Mouse (Mus musculus) midbrain, postnatal 0 days (tissue): ENCODE measurements at regions not wholly inside any gene's neighbourhood (a gene's known extent, or its start where the extent isn't known, plus 50 kb on each side); places are given as distances from the start of the nearest gene placed in this dataset.
"Not testable (repeated sequence)": the region's sequence is repeated elsewhere in the genome, so short reads cannot be mapped to it uniquely, and the experiment has no call there.

Experiments used
- ATAC-seq: fragments of 200-750 bp; cut with Nextera tagmentation; 2 replicates; pipeline ENCODE4 v1.8.0; 2017; ENCODE audit warnings: moderate number of reproducible peaks, mild to moderate bottlenecking, moderate TSS enrichment, moderate library complexity; ENCODE audit not compliant: low FRiP score
- DNase-seq: peaks from one replicate; pipeline ENCODE4 v3.0.0-alpha.2; 2015; ENCODE audit warnings: low spot score
- H3K27ac ChIP-seq: fragments of 300-500 bp; sonication (generic); 2 replicates; pipeline ENCODE4 v1.5.1; 2014; ENCODE audit warnings: low read depth, mild to moderate bottlenecking, low read length, mixed read lengths
- H3K27me3 ChIP-seq: fragments of 300-500 bp; sonication (generic); 2 replicates; pipeline ENCODE4 v1.6.1; 2014; ENCODE audit warnings: low read length, control low read depth, mixed read lengths; ENCODE audit not compliant: insufficient read depth
- H3K36me3 ChIP-seq: fragments of 300-500 bp; sonication (generic); 2 replicates; pipeline ENCODE4 v1.6.1; 2014; ENCODE audit warnings: low read length, control low read depth, mixed read lengths; ENCODE audit not compliant: insufficient read depth
- H3K4me1 ChIP-seq: fragments of 300-500 bp; sonication (generic); 2 replicates; pipeline ENCODE4 v1.6.1; 2014; ENCODE audit warnings: mild to moderate bottlenecking, control low read depth, antibody characterized with exemption, low read length, mixed read lengths; ENCODE audit not compliant: insufficient read depth
- H3K4me2 ChIP-seq: fragments of 300-500 bp; sonication (generic); 2 replicates; pipeline ENCODE4 v1.6.1; 2014; ENCODE audit warnings: low read depth, mild to moderate bottlenecking, low read length, mixed read lengths; ENCODE audit not compliant: poor library complexity, severe bottlenecking
- H3K4me3 ChIP-seq: fragments of 300-500 bp; sonication (generic); 2 replicates; pipeline ENCODE4 v1.5.1; 2014; ENCODE audit warnings: low read depth, mild to moderate bottlenecking, low read length, moderate library complexity
- H3K9ac ChIP-seq: fragments of 300-500 bp; sonication (generic); replicated peaks from 2 replicates; pipeline ENCODE4 v1.6.1; 2014; ENCODE audit warnings: mild to moderate bottlenecking, low read length, moderate library complexity, mixed read lengths; ENCODE audit not compliant: poor library complexity, severe bottlenecking
- H3K9me3 ChIP-seq: fragments of 300-500 bp; sonication (generic); 2 replicates; pipeline ENCODE4 v1.6.1; 2016; ENCODE audit warnings: low read length, control low read depth
- CTCF ChIP-seq: IDR thresholded peaks from 2 replicates; pipeline ENCODE4 v1.5.1; 2016; ENCODE audit warnings: antibody characterized with exemption, mild to moderate bottlenecking
- whole genome bisulfite sequencing: fragments of 180-500 bp; shearing (Covaris S2); extraction: QIAGEN DNeasy Blood & Tissue Kit; methylation state at CpG from one replicate; pipeline ENCODE4 v1.1.7; 2014; 5-methylcytosine and 5-hydroxymethylcytosine counted together

GRCm38 (mm10) chr15:9954941-9955340 is 206.3 kb upstream of the Spef2 start:
- no peak for TF ChIP-seq CTCF

GRCm38 (mm10) chr15:9974999-9975398 is 202.0 kb upstream of the Prlr start:
- H3K4me3 ChIP-seq, result no peak overlapping the region
- ATAC-seq, result no peak
- no peak overlapping the region for H3K4me2 ChIP-seq
- H3K9ac ChIP-seq, result no peak overlapping the region
- WGBS, result 80% methylated on average over 4 of the region's 4 CpGs
- no peak overlapping the region for H3K27ac ChIP-seq
- DNase-seq, result no peak
- H3K9me3 ChIP-seq, result no peaks in the 10 kb centered on the region
- no peaks in the 10 kb centered on the region for H3K4me1 ChIP-seq
- no peaks in the 10 kb centered on the region for H3K27me3 ChIP-seq
- no peaks in the 10 kb centered on the region for H3K36me3 ChIP-seq
- no peak for TF ChIP-seq CTCF

More at GRCm38 (mm10) chr15:9954941-9955340, 206.3 kb upstream of the Spef2 start:
- Histone ChIP-seq H3K36me3 (no peaks in the 10 kb centered on the region), H3K4me2 (no peak overlapping the region), H3K27ac (no peak overlapping the region), H3K27me3 (no peaks in the 10 kb centered on the region), H3K9me3 (no peaks in the 10 kb centered on the region), H3K4me3 (no peak overlapping the region), H3K9ac (no peak overlapping the region), H3K4me1 (no peaks in the 10 kb centered on the region)
- ATAC-seq, result no peak
- DNase-seq, result no peak
- WGBS, result 78% methylated on average over 2 of the region's 2 CpGs

GRCm38 (mm10) chr15:10011289-10012234 is 165.5 kb upstream of the Prlr start:
- Histone ChIP-seq H3K4me1 (peaks cover 6% of the 10 kb centered on the region; the same call in 1 of the 2 replicates), H3K9me3 (no peaks in the 10 kb centered on the region), H3K36me3 (no peaks in the 10 kb centered on the region), H3K4me3 (no peak overlapping the region), H3K27ac (peak overlapping the region; percentile 4; the same call in 1 of the 2 replicates), H3K27me3 (no peaks in the 10 kb centered on the region), H3K4me2 (no peak overlapping the region), H3K9ac (no peak overlapping the region)
- peak; percentile 90 for DNase-seq
- ATAC-seq, result peak; percentile 98
- TF ChIP-seq CTCF, result no peak
- 20% methylated on average over 7 of the region's 7 CpGs for WGBS

- H3K9me3 ChIP-seq, result no peaks in the 10 kb centered on the region
- no peak for TF ChIP-seq CTCF
- H3K27me3 ChIP-seq, result no peaks in the 10 kb centered on the region
Measured at GRCm38 (mm10) chr15:10017216-10017615, 159.8 kb upstream of the Prlr start.

GRCm38 (mm10) chr15:10029902-10030301 is 147.1 kb upstream of the Prlr start:
- Histone ChIP-seq H3K27ac (no peak overlapping the region), H3K36me3 (no peaks in the 10 kb centered on the region), H3K4me2 (no peak overlapping the region), H3K4me1 (no peaks in the 10 kb centered on the region), H3K27me3 (no peaks in the 10 kb centered on the region), H3K9me3 (no peaks in the 10 kb centered on the region), H3K4me3 (no peak overlapping the region), H3K9ac (no peak overlapping the region)
- TF ChIP-seq CTCF, result no peak
- 82% methylated on average over 4 of the region's 4 CpGs for WGBS
- DNase-seq (no peak), ATAC-seq (0 out of 2 replicates have a peak, but pooled peaks have one; percentile 34)

More at GRCm38 (mm10) chr15:10017216-10017615, 159.8 kb upstream of the Prlr start:
- Histone ChIP-seq H3K9ac (no peak overlapping the region), H3K4me2 (no peak overlapping the region), H3K27ac (no peak overlapping the region), H3K36me3 (no peaks in the 10 kb centered on the region), H3K4me1 (peaks cover under 1% of the 10 kb centered on the region; the same call in 1 of the 2 replicates), H3K4me3 (no peak overlapping the region)
- DNase-seq (no peak), ATAC-seq (no peak)

GRCm38 (mm10) chr15:10035561-10035960 is 141.5 kb upstream of the Prlr start:
- no peaks in the 10 kb centered on the region for H3K36me3 ChIP-seq
- no peak overlapping the region for H3K4me3 ChIP-seq
- no peaks in the 10 kb centered on the region for H3K27me3 ChIP-seq
- TF ChIP-seq CTCF, result no peak
- H3K4me2 ChIP-seq, result no peak overlapping the region
- H3K4me1 ChIP-seq, result no peaks in the 10 kb centered on the region
- 71% methylated on average over 1 of the region's 1 CpGs for WGBS
- ATAC-seq, result no peak
- H3K27ac ChIP-seq, result no peak overlapping the region
- DNase-seq, result no peak
- no peaks in the 10 kb centered on the region for H3K9me3 ChIP-seq
- H3K9ac ChIP-seq, result no peak overlapping the region

- not testable (repeated sequence) for H3K9ac ChIP-seq, H3K9me3 ChIP-seq, H3K36me3 ChIP-seq, H3K4me1 ChIP-seq, DNase-seq, ATAC-seq, H3K27me3 ChIP-seq, H3K4me3 ChIP-seq, H3K27ac ChIP-seq, H3K4me2 ChIP-seq
- 79% methylated on average over 2 of the region's 2 CpGs for WGBS
Measured at GRCm38 (mm10) chr15:10036576-10036975, 140.5 kb upstream of the Prlr start.
